Mouse (Mus musculus) adrenal gland, postnatal 10 days (tissue): ENCODE results near the gene Gba2. TPM values are rescaled to one million over a fixed set of nuclear protein-coding genes. Genes with fewer than 3 reads are reported as not detected.
"Not testable (repeated sequence)": the region's sequence is repeated elsewhere in the genome, so short reads cannot be mapped to it uniquely, and the experiment has no call there.

Experiments
- DNase-seq: peaks from one replicate; pipeline ENCODE4 v3.0.0; 2021; ENCODE audit warnings: mixed read lengths
- long read RNA-seq, 2 experiments: library from polyadenylated mRNA; stranded (forward); transcript quantifications; one replicate each; pipeline ENCODE4 v2.0.0; 2021
- total RNA-seq, 2 experiments: library from RNA; stranded (reverse); gene quantifications; 2 replicates each; pipeline ENCODE4 v1.2.3; 2021

Gba2 gene
- 10 to 100 TPM; 10.5 to 15.4 TPM for total RNA-seq
- long read RNA-seq, experiment 1, transcript Gba2-201 (17 exons, 3,544 nt), result major isoform, 28 of 44 reads
- long read RNA-seq, experiment 1, partial matches to known transcripts, result 11 of 44 reads
- long read RNA-seq, experiment 1, other reads (novel, unspliced or antisense), result 4 of 44 reads
- long read RNA-seq, experiment 2, transcript Gba2-201 (17 exons, 3,544 nt), result major isoform, 23 of 36 reads
- long read RNA-seq, experiment 2, partial matches to known transcripts, result 5 of 36 reads
- long read RNA-seq, experiment 2, other reads (novel, unspliced or antisense), result 6 of 36 reads

DNA sequence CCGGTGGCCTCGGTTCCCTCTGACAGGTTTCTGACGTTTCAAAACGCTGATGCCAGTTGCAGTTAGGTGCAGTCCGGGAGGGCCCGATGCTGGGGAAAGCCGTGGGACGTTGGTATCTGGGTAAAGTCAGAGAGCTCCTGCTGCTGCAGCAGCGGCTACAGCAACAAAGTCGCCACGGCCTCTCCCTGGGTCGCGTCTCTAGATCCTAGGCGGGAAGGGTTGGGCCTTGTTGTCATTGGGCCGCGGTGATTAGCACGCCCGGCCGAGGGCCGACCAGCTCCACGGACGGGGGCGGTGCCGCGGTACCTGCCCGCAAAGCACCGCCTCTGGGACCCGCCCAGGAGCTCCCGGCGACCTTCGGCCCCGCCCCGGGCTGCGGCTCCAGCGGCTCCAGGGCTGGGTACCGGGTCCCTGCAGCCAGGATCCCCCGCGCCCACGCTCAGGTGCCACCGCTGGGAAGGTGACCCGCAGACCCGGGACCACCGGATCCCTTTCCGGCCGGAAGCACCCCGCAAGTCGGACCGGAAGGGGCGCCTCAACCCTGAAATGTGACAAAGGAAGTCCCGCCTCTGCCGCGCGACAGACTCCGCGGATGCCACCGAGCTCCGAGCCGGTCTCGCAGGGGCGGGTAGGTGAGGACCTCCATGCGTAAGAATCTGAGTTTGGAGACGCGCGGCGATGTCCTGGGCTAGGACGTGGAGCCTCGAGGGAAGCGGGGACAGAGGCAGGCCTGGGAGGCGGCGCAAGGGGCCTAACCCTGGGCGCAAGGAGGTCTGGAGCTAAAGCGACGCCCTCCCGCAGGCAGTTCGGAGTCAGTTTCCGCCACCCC, at the start of gene Gba2, which contains the start of gene Rgp1:
TSS of gene Gba2 (minus strand) at position 498 of the 829 bp plus-strand sequence.
TSS of gene Rgp1 (plus strand) at position 340 of the 829 bp plus-strand sequence.
- DNase-seq, result peak; percentile 94

DNA sequence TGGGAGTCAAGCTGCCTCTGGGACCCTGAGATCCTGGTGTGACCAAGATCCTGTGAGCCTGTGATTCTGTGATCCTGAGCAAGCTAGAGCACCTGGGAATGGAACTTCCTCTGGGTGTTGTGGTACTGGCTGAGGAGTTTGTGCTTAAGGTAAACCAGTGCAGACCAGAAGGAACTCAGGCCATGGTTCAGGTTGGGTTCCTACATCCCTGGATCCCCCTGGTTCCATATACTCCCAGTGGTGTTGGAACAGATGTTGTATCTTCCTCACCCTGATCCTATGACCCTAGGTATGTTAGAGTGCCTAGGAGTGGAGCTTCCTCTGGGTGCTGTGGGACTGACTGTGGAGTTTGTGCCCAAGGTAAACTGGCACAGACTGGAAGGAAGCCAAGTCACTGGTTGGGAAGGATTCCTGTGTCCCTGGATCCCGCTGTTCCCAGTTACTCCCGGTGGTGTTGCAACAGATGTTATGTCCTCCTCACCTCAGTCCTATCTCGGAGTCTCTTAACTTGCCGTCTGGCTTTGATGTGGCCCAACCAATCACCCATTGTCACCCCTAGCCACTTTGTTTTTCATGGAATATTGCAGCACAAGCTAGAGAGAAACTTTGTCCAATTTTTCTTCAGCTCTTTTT, 41.6 kb upstream of the Gba2 start:
- DNase-seq, result no peak

DNA sequence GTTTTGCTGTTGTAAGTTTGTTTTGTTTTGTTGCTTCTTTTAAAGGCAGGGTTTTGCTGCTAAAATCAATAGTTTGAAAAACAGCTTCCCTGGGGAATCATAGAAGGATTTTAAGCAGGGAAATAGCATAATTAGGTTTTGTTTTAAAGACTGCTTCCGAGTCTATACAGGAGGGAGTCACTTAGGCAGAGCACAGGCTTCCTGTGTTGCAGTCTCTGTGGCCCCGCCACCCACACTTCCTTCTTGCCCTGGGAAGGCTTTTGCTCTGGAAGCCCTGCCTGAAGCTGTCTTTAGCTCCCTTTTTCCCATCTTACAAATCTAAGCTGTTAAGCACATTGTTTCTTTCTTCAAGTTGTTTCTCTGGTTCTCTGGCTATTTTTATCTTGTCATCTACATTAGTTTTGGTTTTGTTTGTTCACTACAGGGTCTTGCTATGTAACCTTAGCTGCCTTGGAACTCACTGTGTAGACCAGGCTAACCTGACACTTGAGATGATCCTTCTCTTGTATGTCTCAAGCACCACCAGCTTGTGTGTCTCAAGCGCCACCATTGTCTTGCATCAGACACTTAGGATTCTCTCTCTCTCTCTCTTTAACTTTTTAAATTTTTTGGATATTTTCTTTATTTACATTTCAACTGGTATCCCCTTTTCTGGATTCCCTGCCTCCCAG, 34.5 kb upstream of the Gba2 start:
- no peak for DNase-seq

DNA sequence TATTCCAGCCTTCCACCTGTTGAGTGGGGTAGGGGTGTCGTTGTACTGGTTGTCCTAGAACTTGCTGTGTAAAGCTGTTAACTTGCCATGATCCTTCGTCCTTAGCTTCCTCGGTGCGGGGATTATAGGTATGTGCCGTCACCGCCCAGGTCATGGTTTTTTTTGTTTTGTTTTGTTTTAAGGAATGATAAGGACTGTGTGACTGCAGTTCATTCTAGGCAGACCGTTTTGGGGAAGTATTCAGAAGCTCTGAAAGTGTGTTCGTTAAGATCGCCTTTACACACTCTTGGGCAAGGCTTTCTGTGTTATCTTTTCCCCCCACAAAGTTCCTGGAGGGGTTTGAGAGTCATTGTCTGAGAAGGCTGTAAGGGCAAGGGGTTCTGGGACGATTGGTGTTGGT, 33.9 kb upstream of the Gba2 start:
- no peak for DNase-seq

DNA sequence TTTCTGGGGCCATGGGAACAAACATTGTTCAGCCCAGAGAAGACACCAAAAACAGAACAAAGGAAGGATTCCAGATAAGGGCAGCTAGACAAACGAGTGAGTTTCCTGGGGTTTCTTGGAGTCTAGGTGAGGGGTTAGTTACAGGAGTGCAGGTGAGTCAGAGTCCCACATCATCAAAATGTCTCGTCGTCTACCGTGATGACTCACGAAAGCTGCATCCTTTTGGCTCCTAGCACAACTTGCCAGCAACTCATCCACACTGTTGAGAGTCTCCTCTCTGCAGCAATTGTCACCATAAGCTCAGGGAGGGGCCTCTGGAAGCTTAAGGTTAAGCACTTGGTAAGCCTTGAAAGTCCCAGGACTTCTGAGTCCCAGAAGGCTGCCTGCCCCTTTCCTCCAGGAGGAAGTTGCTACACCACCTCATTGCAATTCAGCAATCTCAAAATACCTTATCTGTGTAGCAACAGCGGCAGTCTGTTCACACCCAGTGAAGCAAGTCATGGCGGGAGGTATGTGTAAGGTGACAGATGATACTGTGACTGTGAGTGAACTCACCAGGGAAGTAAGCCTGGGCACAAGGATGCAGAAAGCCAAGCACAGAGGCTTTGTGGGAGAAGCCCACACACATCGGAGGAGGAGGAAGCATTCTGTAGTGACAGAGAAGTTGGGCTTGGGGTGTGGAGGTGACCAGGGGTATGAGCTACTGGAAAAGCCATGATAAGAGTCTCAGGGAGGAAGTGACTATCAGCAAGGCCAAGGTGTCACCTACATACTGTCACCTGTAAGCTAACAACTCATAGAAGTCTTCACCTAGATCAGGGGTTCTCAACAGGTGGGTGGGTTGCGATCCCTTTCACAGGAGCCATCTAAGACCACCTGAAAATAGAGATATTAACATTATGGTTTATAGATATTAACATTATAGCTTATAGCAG, 26.3 kb upstream of the Gba2 start:
- no peak for DNase-seq

DNA sequence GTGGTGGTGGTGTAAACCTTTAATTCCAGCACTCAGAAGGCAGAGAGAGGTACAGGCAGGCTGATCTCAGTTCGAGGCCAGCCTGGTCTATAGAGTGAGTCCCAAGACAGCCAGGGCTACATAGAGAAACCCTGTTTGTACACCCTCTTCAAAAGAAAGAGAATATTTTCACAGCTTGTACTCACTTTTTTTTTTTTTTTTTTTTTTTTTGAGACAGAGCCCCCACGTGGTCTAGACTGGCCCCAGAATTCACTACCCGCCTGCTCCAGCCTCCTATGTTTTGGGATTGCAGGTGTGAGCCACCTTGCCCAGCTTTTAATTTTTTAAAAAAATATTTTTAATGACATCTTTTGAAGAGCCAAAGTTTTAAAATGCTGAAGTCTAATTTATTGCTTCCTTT, 25.4 kb upstream of the Gba2 start:
- DNase-seq, result no peak

DNA sequence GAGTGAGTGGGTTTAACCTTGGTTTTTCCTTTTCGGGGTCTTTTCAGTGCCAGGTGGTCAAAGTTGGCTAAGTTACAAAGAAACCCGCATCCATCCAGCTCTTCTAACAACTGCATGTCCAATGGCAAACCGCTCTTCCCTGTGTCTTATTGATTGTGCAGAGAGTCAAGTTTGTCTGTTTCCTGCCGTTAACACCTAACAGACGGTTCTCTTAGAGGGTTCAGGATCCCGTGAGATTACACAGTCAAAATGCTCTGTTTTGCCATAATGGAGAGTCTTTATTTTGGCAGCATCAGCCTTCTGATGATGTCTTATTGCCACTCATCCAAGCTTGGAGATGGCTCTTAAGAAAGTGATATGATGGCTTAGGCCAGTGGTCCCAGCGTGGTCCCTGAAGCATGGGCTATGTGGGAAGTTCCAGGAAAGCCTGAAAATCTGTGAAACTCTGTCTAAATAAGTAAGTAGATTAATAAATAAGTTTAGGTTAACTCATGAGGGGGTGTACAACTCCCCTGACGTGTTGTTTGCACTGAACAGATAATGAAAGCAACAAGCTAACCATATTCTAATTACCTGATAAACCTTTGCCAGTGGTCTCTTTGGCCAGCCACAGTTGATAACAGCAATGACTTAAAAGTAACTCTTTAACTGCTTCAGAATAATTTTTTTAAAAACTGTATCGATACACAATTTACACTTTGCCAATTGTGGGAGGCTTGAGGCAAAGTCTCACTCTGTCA, 21.7 kb upstream of the Gba2 start:
- no peak for DNase-seq

DNA sequence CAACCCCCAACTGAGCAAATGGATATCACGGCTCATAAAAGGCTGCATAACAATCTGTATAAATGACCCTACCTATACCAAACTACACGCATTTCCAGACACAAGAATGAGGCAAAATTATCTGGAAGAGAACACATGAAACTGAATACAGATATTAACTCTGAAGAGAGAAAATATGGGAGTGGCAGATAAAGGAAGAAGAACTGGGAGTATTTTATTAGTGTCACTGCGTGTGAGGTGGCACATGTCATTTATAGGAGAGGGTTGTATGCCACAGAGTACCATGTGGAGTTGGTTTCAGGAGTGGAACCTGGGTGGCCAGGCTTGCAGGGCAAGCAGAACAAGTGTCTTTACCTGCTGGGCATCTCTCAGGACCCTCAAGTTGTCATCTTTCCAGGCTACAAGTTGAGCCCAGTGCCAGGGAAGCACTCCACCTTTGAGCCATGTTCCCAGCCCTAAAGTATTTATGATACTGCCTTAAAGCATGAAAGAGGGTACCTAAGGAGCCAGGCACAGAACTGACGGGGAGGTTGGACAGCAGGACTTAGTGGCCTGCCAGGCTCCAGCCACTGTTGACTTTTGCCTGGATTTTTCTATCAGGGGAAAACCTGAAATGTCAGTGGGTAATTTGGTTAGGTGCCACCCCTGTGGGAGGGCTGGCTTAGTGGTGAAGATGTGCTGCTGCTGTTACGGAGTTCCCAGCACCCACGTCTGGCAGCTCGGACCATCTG, 20.1 kb upstream of the Gba2 start:
- no peak for DNase-seq

DNA sequence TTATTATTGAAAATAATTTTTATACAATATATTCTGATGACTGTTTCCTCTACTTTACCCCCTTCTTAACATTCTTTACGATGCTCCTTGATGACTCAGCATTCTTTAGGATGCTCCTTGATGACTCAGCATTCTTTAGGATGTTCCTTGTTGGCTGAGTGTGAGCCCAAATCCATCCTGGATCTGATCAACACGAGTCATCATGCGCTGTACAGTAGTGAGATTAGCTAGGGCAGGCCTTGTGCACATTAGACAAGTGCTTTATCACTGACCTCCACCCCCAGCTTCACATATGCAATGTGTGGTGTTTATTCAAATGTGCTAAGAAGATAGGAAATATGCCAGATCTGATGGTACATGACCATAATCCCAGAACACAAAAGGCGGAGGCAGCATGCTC, 19.5 kb upstream of the Gba2 start:
- DNase-seq, result no peak

DNA sequence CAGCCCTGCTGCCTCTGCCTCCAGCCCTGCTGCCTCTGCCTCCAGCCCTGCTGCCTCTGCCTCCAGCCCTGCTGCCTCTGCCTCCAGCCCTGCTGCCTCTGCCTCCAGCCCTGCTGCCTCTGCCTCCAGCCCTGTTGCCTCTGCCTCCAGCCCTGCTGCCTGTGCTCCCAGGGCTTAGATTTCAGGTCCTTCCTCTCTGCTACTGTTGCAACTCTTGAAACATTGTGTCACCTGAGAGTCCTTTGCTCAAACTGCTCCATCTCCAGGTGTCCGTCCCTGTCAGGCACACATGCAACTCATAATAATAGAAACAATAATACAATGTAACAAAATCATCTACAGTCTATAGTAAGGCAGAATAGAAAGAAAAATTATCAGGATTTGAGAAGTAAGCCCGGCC, 17.9 kb upstream of the Gba2 start:
- DNase-seq, result not testable (repeated sequence)

DNA sequence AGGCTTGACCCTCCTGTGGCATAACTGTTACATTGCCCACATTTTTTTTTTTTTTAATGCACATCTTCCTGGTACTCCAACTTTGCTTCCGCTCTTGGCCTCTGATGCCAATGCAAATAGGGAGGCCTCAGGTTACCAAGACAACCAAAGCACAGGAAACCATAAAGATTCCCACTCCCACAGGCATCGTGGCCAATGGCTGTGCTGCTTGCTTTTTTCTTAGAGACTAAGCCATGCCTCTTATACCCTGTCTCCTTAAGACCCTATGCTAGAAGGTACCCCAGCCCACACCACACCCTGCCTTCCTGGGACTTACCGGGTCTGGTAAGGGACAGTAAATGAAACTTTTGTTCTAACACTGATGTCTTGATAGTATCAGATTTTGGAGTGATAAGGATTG, 14.8 kb upstream of the Gba2 start:
- DNase-seq, result no peak

DNA sequence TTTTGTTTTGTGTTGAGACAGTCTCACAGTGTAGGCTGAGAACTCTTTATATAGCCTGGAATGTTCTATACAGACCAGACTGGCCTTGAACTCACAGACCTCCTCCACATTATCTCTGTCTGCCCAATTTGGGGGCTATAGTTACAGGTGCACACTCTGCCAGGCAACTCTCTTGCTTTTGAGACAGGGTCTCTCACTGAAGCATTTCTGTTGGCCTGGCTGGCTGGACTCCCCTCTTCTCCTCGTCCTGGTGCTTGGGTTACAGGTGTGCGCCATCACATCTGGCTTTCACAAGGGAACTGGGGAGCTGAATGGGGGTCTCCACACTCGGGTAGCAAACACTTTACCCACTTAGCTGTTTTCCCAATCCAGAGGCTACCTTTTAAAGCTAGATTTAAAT, 13.3 kb upstream of the Gba2 start:
- no peak for DNase-seq

DNA sequence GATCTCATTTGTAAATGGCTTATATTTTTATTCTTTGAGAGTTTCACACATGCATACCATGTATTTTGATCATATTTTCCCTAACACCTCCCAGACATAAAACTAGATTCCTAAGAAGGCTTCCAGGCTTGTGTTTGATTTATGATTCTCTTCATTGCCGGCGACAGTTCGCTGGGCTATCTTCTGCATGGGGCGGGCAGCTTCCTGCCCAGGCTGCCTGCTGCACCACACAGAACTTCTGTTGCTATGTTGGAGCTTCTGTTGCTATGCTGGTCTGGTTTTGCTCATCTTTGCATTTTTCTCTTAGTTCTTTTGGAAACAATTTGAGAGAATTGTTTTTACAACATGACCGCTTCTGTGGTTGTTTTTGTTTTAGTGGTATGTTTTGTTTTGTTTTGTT, 12.9 kb upstream of the Gba2 start:
- no peak for DNase-seq

DNA sequence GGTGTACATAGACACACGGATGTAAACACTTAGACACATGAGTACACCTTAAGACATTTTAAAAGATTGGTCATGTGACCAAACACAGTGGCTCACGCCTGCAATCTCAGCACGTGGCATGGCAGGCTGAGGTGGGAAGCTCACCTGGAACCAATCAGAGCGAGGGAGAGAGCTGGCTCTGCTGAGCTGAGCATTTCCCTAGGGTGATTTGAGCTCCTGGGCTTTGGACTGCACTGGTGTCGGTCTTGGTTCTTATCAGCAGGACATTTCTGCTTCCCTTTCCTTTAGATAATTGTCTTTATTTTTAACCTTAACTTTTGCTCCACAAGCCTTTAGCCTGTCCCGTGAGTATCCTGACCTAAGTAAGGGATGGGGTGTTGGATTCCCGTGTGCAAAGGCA, 9.0 kb upstream of the Gba2 start:
- DNase-seq, result no peak

DNA sequence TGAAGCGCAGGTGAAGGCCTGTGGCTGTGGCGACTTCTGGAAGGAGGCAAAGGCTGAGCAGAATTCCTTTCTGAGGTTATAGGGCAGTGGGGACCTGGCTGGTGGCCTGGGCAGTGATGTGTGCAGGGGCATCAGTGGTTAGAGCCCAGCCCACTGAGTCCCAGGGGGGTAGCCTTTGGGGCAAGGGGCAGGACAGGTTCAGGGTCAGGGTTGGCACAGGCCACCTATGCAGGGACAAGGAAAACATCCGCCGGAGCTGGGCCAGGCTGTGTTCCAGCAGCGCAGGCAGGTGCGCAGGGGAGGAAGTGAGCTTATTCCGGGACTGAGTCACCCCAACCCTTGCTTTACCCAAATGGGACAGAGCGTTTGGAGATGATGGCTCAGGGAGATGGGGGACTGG, 7.7 kb upstream of the Gba2 start:
- DNase-seq, result peak; percentile 56

DNA sequence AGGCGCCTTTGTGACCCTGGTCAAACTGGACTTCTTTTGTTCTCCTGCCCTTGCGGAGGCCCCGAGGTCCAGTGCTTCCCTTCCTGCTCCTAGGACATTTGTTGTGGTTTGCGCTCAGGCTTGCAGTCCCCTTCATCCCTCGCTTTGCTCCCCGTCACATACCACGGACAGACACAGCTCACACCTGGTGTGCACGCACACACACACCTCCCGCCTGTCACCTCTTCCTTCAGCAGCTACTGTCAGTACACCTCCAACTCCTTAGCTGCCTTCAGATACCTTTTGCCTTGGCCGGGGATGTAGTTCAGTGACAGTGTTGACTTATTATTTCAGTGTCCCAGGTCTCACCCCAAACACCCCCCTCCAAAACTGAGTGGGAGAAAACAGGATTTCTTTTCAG, 7.0 kb upstream of the Gba2 start:
- DNase-seq, result no peak

DNA sequence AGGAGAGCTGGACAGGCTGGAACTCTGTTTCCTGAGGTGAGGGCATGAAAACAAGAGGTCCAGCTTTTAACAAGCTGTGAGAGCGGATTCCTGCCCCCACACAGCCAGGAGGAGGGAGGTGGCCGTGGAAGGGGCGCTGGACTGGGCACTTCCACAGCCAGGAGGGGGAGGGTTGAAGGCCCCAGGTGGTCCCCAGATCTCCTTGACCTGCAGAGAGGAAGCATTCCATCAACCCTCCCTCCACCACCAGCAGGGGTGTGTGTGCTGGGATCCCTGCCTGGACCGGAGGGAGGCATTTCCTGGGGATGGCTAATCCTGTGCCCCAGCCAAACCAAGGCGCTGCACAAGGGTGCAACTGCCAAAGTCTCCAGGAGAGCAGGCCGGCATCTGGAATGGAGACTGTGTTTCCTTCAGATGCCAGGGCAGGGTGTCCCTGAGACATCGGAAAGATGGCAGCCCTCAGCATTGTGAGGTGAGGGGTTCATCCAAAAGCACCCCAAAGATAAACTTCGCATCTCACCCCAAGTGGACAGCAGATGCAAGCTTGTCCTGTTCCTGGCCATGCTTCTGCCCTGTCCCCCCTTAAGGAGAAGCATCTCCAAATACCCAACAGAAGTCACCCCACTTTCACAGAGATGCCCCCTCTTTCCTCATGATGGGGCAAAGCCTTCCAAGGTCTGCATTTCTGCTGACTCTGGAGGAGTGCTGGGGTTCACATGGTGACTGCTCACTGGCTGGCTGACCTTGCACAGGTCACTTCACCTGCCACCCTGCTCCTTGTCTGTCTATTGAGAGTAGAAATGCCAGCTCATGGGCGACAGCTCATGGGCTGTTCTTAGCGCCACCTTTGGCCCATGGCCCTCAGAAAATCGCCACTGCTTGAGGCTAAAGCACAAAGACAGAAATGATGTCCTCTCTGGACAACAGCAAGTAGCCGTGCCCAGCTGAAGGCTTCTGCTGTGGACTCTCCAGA, 6.1 kb upstream of the Gba2 start, which contains the start of gene Msmp:
TSS of gene Msmp (minus strand) at position 51 of the 973 bp plus-strand sequence.
- peak; percentile 42 for DNase-seq

DNA sequence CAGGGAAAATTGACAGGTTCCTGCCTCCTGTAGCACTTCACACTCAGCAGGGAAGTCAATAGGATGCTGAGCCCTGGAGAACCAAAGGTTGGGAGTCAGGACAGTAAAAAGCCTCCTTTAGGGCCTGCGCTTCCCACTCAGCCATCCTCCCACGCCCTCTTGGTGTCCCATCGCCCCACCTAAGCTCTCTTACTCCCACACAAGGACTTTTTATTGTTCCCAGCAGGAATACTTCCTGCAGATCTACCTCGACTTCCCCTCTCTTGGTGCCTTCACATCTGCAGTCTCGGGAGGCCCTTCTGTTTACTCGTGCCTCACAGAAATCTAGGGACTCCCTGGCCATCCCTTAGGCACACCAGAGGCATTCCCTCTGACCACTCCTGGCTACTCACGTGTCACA, 4.7 kb upstream of the Gba2 start:
- DNase-seq, result no peak

DNA sequence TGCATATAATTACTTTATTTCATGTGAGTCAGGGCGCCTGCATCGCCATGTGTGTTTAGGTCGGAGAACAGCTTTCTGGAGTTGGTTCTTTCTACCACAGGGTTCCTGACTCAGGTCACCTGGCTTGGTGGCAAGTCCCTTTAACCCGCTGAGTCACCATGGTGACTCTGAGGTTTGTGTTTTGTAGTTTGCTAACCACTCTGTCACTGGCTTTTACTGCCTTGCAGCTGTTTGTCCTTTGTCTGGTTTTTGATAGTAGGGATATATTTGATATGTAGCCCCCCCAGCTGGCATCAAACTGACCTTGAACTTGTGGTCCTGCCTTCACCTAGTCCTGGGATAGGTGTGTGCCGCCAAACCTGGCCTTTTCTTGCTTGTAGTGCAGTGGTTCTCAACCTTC, 3.6 kb upstream of the Gba2 start:
- DNase-seq, result no peak
